Mouse (Mus musculus) lung, embryonic 16.5 days (tissue): ENCODE data around the gene Lmo2. TPM values are rescaled to one million over a fixed set of nuclear protein-coding genes. Genes with fewer than 3 reads are reported as not detected.

ENCODE experiments used
- ATAC-seq: fragments of 200-750 bp; cut with Nextera tagmentation; 2 replicates; pipeline ENCODE4 v1.8.0; 2017; ENCODE audit warnings: low read depth, mild to moderate bottlenecking, moderate library complexity
- H3K27ac ChIP-seq: fragments of 300-500 bp; sonication (generic); 2 replicates; pipeline ENCODE4 v1.5.1; 2014; ENCODE audit warnings: mild to moderate bottlenecking, control low read depth, low read length
- H3K27me3 ChIP-seq: fragments of 300-500 bp; sonication (generic); 2 replicates; pipeline ENCODE4 v1.6.1; 2014; ENCODE audit warnings: low read depth, low read length, mixed read lengths; ENCODE audit not compliant: control insufficient read depth, insufficient read depth
- H3K36me3 ChIP-seq: fragments of 300-500 bp; sonication (generic); 2 replicates; pipeline ENCODE4 v1.6.1; 2014; ENCODE audit warnings: low read length; ENCODE audit not compliant: control insufficient read depth, insufficient read depth
- H3K4me1 ChIP-seq: fragments of 300-500 bp; sonication (generic); replicated peaks from 2 replicates; pipeline ENCODE4 v1.6.1; 2014; ENCODE audit warnings: low read length, mixed read lengths; ENCODE audit not compliant: control insufficient read depth, insufficient read depth
- H3K4me2 ChIP-seq: fragments of 300-500 bp; sonication (generic); 2 replicates; pipeline ENCODE4 v1.6.1; 2014; ENCODE audit warnings: low read depth, low read length, control low read depth
- H3K4me3 ChIP-seq: fragments of 300-500 bp; sonication (generic); 2 replicates; pipeline ENCODE4 v1.5.1; 2014; ENCODE audit warnings: mild to moderate bottlenecking, low read length, control low read depth
- H3K9ac ChIP-seq: fragments of 300-500 bp; sonication (generic); 2 replicates; pipeline ENCODE4 v1.6.1; 2014; ENCODE audit warnings: low read length, control low read depth
- H3K9me3 ChIP-seq: fragments of 300-500 bp; sonication (generic); 2 replicates; pipeline ENCODE4 v1.6.1; 2016; ENCODE audit warnings: low read length; ENCODE audit not compliant: control insufficient read depth
- WGBS: fragments of 180-500 bp; shearing (Covaris S2); extraction: QIAGEN DNeasy Blood & Tissue Kit; methylation state at CpG from one replicate; pipeline ENCODE4 v1.1.7; 2014; 5-methylcytosine and 5-hydroxymethylcytosine counted together
- polyA plus RNA-seq: library from polyadenylated mRNA; unstranded; fragments of >200 nt; fragmentation: Nextera tagmentation; extraction: Ambion mirVana; gene quantifications from 2 replicates; pipeline ENCODE4 v1.2.1, GENCODE M21; 2015

The Lmo2 gene
- polyA plus RNA-seq, 1 experiment from 2014 or later = 31.6 TPM

- under 1% methylated on average over 39 of the region's 40 CpGs for WGBS
- peak overlapping the region; percentile 61 for H3K27ac ChIP-seq
- peak; percentile 75 for ATAC-seq
These were observed 11.8 kb downstream of the Lmo2 start for GRCm38 (mm10) chr2:103969437-103970040.

GRCm38 (mm10) chr2:103970041-103970790, 12.4 kb downstream of the Lmo2 start:
- Histone ChIP-seq H3K9me3 (no peaks in the 10 kb centered on the region), H3K4me2 (peak overlapping the region; percentile 94), H3K27ac (peak overlapping the region; percentile 75), H3K4me3 (peak overlapping the region; percentile 80), H3K4me1 (peaks cover 7% of the 10 kb centered on the region; the same call in 1 of the 2 replicates), H3K36me3 (no peaks in the 10 kb centered on the region), H3K27me3 (peaks cover 19% of the 10 kb centered on the region; the same call in 1 of the 2 replicates), H3K9ac (peak overlapping the region; percentile 77)
- WGBS = under 1% methylated on average over 32 of the region's 79 CpGs
- ATAC-seq = peak; percentile 75

More at GRCm38 (mm10) chr2:103969437-103970040, 11.8 kb downstream of the Lmo2 start:
- Histone ChIP-seq H3K9ac (peak overlapping the region; percentile 77), H3K4me2 (peak overlapping the region; percentile 94), H3K4me1 (peaks cover 7% of the 10 kb centered on the region; the same call in 1 of the 2 replicates), H3K27me3 (peaks cover 19% of the 10 kb centered on the region; the same call in 1 of the 2 replicates), H3K4me3 (peak overlapping the region; percentile 80), H3K36me3 (no peaks in the 10 kb centered on the region), H3K9me3 (no peaks in the 10 kb centered on the region)

- H3K27me3 ChIP-seq = peaks cover 19% of the 10 kb centered on the region; the same call in 1 of the 2 replicates
- 3% methylated on average over 32 of the region's 32 CpGs for WGBS
These were observed 13.2 kb downstream of the Lmo2 start for GRCm38 (mm10) chr2:103970791-103971649.

GRCm38 (mm10) chr2:103971838-103972237, 14.1 kb downstream of the Lmo2 start:
- peak overlapping the region; percentile 94; the same call in 1 of the 2 replicates for H3K4me2 ChIP-seq
- H3K36me3 ChIP-seq = no peaks in the 10 kb centered on the region
- H3K9ac ChIP-seq = no peak overlapping the region
- peaks cover 19% of the 10 kb centered on the region; the same call in 1 of the 2 replicates for H3K27me3 ChIP-seq
- ATAC-seq = no peak
- H3K4me1 ChIP-seq = peaks cover 7% of the 10 kb centered on the region; the same call in 1 of the 2 replicates
- peak overlapping the region; percentile 80 for H3K4me3 ChIP-seq
- H3K9me3 ChIP-seq = no peaks in the 10 kb centered on the region
- 10% methylated on average over 3 of the region's 3 CpGs for WGBS
- H3K27ac ChIP-seq = no peak overlapping the region

More at GRCm38 (mm10) chr2:103970791-103971649, 13.2 kb downstream of the Lmo2 start:
- Histone ChIP-seq H3K4me3 (peak overlapping the region; percentile 80), H3K9me3 (no peaks in the 10 kb centered on the region), H3K4me1 (peaks cover 7% of the 10 kb centered on the region; the same call in 1 of the 2 replicates), H3K4me2 (peak overlapping the region; percentile 94), H3K27ac (peak overlapping the region; percentile 75), H3K9ac (peak overlapping the region; percentile 77), H3K36me3 (no peaks in the 10 kb centered on the region)
- no peak for ATAC-seq

- Histone ChIP-seq H3K27ac (no peak overlapping the region), H3K9ac (no peak overlapping the region), H3K4me3 (no peak overlapping the region), H3K4me2 (no peak overlapping the region), H3K4me1 (peaks cover 2% of the 10 kb centered on the region; the same call in 1 of the 2 replicates), H3K27me3 (peaks cover 10% of the 10 kb centered on the region; the same call in 1 of the 2 replicates), H3K9me3 (no peaks in the 10 kb centered on the region), H3K36me3 (no peaks in the 10 kb centered on the region)
- WGBS = 61% methylated on average over 7 of the region's 7 CpGs
- no peak for ATAC-seq
These were observed 18.1 kb downstream of the Lmo2 start for GRCm38 (mm10) chr2:103975904-103976303.

- Histone ChIP-seq H3K4me2 (no peak overlapping the region), H3K4me1 (no peaks in the 10 kb centered on the region), H3K9me3 (no peaks in the 10 kb centered on the region), H3K36me3 (no peaks in the 10 kb centered on the region), H3K4me3 (no peak overlapping the region), H3K27me3 (peaks cover 4% of the 10 kb centered on the region; the same call in 1 of the 2 replicates), H3K9ac (no peak overlapping the region), H3K27ac (no peak overlapping the region)
- 67% methylated on average over 8 of the region's 8 CpGs for WGBS
- no peak for ATAC-seq
These were observed 19.4 kb downstream of the Lmo2 start for GRCm38 (mm10) chr2:103977216-103977615.

- no peaks in the 10 kb centered on the region for H3K9me3 ChIP-seq
- no peak for ATAC-seq
- no peak overlapping the region for H3K4me3 ChIP-seq
- no peak overlapping the region for H3K9ac ChIP-seq
- H3K27ac ChIP-seq = no peak overlapping the region
- peaks cover 4% of the 10 kb centered on the region; the same call in 1 of the 2 replicates for H3K27me3 ChIP-seq
- WGBS = 65% methylated on average over 9 of the region's 9 CpGs
- no peak overlapping the region for H3K4me2 ChIP-seq
- no peaks in the 10 kb centered on the region for H3K4me1 ChIP-seq
- H3K36me3 ChIP-seq = no peaks in the 10 kb centered on the region
These were observed 19.9 kb downstream of the Lmo2 start for GRCm38 (mm10) chr2:103977716-103978115.

- Histone ChIP-seq H3K36me3 (no peaks in the 10 kb centered on the region), H3K27ac (no peak overlapping the region), H3K9ac (no peak overlapping the region), H3K27me3 (no peaks in the 10 kb centered on the region), H3K4me1 (no peaks in the 10 kb centered on the region), H3K9me3 (no peaks in the 10 kb centered on the region), H3K4me3 (no peak overlapping the region), H3K4me2 (no peak overlapping the region)
- 4% methylated on average over 5 of the region's 5 CpGs for WGBS
- peak; percentile 70 for ATAC-seq
These were observed 24.5 kb downstream of the Lmo2 start for GRCm38 (mm10) chr2:103982250-103982649.
